Mouse (Mus musculus) layer of hippocampus, adult 2 months (tissue): Measurements from ENCODE around the gene Pde8b. TPM values are rescaled to one million over a fixed set of nuclear protein-coding genes. Genes with fewer than 3 reads are reported as not detected.

Source experiments
- DNase-seq, 2 experiments: peaks; one replicate each; pipeline ENCODE4 v3.0.0; 2022; ENCODE audit warnings: low spot score in 2 of 2
- H3K27ac ChIP-seq: fragments of 200-600 bp; 2 replicates; pipeline ENCODE4 v1.8.1; 2022
- H3K4me3 ChIP-seq: fragments of 200-600 bp; 2 replicates; pipeline ENCODE4 v1.8.1; 2022; ENCODE audit warnings: mild to moderate bottlenecking
- CTCF ChIP-seq: fragments of 200-600 bp; conservative IDR thresholded peaks from 2 replicates; pipeline ENCODE4 v1.8.1; 2022; ENCODE audit warnings: antibody characterized with exemption, mild to moderate bottlenecking, moderate library complexity
- total RNA-seq, 2 experiments: library from RNA; stranded (reverse); gene quantifications; 2 replicates each; pipeline ENCODE4 v1.2.3; 2021

The Pde8b gene
- total RNA-seq, 2 experiments from 2014 or later = 114 to 120 TPM

GRCm38 (mm10) chr13:95007281-95007680, 242.9 kb downstream of the Pde8b start:
- Histone ChIP-seq H3K27ac (no peak overlapping the region), H3K4me3 (no peak overlapping the region)
- TF ChIP-seq CTCF = no peak
- no peak for DNase-seq

DNA sequence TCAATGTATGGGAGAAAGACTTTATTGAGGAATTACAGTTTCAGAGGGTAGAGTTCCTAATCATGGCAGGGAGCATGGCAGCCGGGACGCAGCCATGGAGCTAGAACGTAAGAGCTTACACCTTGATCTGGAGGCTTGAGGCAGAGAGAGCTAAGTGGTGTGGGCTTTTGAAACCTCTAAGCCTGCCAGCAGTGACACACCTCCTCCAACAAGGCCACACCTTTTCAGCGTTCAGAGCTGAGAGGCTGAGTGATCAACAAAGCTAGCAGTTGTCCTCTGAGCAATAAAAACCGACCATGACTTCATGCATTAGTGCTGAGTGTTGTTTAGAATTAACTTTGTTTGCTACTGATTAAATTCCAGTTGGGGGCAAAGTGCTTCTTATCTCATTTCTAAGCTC, 259.6 kb downstream of the Pde8b start:
- H3K4me3 ChIP-seq = no peak overlapping the region
- TF ChIP-seq CTCF = no peak
- H3K27ac ChIP-seq = no peak overlapping the region
- no peak for DNase-seq

- no peak for DNase-seq
- no peak overlapping the region for H3K27ac ChIP-seq
- TF ChIP-seq CTCF = no peak
- H3K4me3 ChIP-seq = no peak overlapping the region
Observed at GRCm38 (mm10) chr13:94979081-94979480, 271.1 kb downstream of the Pde8b start.

DNA sequence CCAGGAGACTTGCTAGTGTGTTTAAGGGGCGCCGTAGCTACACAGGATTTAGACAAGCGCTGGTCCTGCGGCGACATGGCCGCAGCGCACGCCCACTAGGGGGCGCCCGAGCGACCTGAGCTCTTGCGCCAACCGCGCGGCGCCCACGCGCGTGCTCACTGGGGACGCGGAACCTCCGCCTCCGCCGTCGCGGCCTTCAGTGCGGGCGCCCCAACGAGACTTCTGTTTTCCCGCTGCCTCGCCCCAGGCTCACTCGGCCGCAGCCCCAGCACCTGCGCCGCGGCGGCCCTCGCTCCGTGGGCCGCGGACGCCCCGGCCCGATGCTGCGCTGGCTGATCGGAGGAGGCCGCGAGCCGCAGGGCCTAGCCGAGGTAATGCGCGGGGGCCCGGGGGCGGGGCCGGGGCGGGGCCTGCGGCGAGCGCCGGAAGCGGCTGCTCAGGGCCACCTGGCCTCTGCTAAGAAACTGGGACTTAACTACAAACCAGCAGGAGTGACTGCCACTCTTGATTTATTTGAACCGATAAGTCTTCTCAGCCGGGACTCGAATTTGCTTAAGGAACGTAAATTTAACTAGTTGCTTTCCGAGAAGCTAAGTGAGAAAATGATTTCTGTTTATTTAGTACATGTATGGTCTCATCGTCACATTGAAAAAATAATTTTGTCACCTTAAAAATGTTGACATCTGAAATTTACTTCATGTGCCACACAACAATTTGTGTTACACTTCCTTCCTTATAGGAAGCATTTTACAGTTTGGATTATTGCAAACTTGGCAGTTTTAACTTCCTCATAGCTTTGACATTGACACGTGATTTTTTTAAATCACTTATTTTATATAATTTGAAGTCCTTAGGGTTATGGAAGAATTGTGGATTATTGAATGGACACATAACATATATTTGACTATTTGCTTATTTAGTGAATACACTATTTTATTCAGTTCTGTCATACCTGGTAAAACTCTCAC, 273.6 kb downstream of the Pde8b start, which contains the start of gene Wdr41:
Gene Wdr41 (plus strand): TSS at position 126 of the 968 bp plus-strand sequence.
- DNase-seq = peak; percentile 86 to 92
- peak; percentile 96 for TF ChIP-seq CTCF
- Histone ChIP-seq H3K27ac (peak within 1 kb of the TSS; percentile 99), H3K4me3 (peak within 1 kb of the TSS; percentile 60)

GRCm38 (mm10) chr13:94975828-94976218, 274.3 kb downstream of the Pde8b start:
- peak overlapping the region; percentile 60 for H3K4me3 ChIP-seq
- no peak for TF ChIP-seq CTCF
- DNase-seq = no peak
- H3K27ac ChIP-seq = peak overlapping the region; percentile 99

Other genes with a start within 250 kb of the Pde8b start
- gene Zbed3, start 73.3 kb upstream of the Pde8b start, total RNA-seq = 10 to 100 TPM; 14.0 to 16.5 TPM
- 10 to 100 TPM; 46.4 to 51.4 TPM for gene Aggf1, start 125.0 kb upstream of the Pde8b start, total RNA-seq
- 10 to 100 TPM; 19.9 to 20.9 TPM for gene Crhbp, start 194.6 kb upstream of the Pde8b start, total RNA-seq
- gene S100z, start 228.4 kb upstream of the Pde8b start, total RNA-seq = not detected